Mouse (Mus musculus) neural tube, embryonic 14.5 days (tissue): ENCODE measurements at regions not wholly inside any gene's neighbourhood (a gene's known extent, or its start where the extent isn't known, plus 50 kb on each side); places are given as distances from the start of the nearest gene placed in this dataset.
"Not testable (repeated sequence)": the region's sequence is repeated elsewhere in the genome, so short reads cannot be mapped to it uniquely, and the experiment has no call there.

Source experiments
- ATAC-seq: fragments of 200-750 bp; cut with Nextera tagmentation; 2 replicates; pipeline ENCODE4 v1.8.0; 2017; ENCODE audit warnings: low read depth, mild to moderate bottlenecking, moderate TSS enrichment, moderate library complexity
- H3K27ac ChIP-seq: fragments of 300-500 bp; sonication (generic); 2 replicates; pipeline ENCODE4 v1.5.1; 2014; ENCODE audit warnings: low read depth, mild to moderate bottlenecking, control low read depth, low read length, moderate library complexity, mixed read lengths
- H3K27me3 ChIP-seq: fragments of 300-500 bp; sonication (generic); 2 replicates; pipeline ENCODE4 v1.6.1; 2014; ENCODE audit warnings: low read length; ENCODE audit not compliant: control insufficient read depth, insufficient read depth
- H3K36me3 ChIP-seq: fragments of 300-500 bp; sonication (generic); 2 replicates; pipeline ENCODE4 v1.6.1; 2014; ENCODE audit warnings: low read length, mixed read lengths; ENCODE audit not compliant: control insufficient read depth, insufficient read depth
- H3K4me1 ChIP-seq: fragments of 300-500 bp; sonication (generic); 2 replicates; pipeline ENCODE4 v1.6.1; 2014; ENCODE audit warnings: low read length; ENCODE audit not compliant: control insufficient read depth, insufficient read depth
- H3K4me2 ChIP-seq: fragments of 300-500 bp; sonication (generic); 2 replicates; pipeline ENCODE4 v1.6.1; 2014; ENCODE audit warnings: mild to moderate bottlenecking, low read depth, low read length, control low read depth
- H3K4me3 ChIP-seq: fragments of 300-500 bp; sonication (generic); 2 replicates; pipeline ENCODE4 v1.5.1; 2014; ENCODE audit warnings: low read depth, low read length, control low read depth, mixed read lengths
- H3K9ac ChIP-seq: fragments of 300-500 bp; sonication (generic); replicated peaks from 2 replicates; pipeline ENCODE4 v1.6.1; 2014; ENCODE audit warnings: low read depth, mild to moderate bottlenecking, control low read depth, low read length, mixed read lengths
- H3K9me3 ChIP-seq: fragments of 300-500 bp; sonication (generic); 2 replicates; pipeline ENCODE4 v1.6.1; 2016; ENCODE audit warnings: low read length; ENCODE audit not compliant: control insufficient read depth
- WGBS: fragments of 180-500 bp; shearing (Covaris S2); extraction: QIAGEN DNeasy Blood & Tissue Kit; methylation state at CpG from one replicate; pipeline ENCODE4 v1.1.7; 2014; 5-methylcytosine and 5-hydroxymethylcytosine counted together

DNA sequence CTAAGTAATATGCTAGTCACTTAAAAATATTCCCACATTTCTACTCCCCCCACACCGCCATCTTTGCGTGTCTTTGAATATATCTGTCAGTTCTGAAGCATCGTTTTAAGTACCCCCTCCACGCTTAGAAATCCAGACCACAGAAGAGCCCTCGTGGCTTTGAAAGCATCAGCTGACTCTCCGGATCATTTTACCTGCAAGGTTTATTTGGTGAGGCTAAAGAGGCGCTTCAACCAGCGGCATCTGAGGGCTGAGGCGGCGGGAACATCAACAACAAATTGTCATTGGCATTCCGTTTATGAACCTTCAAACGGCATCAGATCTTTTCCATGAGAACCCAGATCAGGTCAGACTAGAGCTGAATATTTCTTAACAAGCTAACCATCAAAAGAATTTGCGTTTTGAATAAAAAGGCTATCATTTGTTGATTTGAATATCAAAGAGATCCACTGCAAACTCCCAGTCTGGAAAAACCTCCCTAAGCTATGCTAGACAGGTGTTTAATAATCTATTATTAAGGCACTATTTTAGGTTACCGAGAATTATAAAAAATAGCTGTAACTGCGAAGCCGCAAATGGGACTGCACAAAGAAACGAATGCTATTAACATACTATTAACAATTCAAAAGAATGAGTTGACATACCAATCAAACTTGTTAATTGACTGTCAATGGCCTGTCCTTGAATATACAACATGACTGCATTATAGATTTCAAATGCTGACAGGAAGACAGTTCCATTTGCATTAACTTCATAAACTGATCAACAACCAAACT lies 210.9 kb upstream of the Zfp770 start:
- Histone ChIP-seq H3K36me3 (no peaks in the 10 kb centered on the region), H3K9me3 (no peaks in the 10 kb centered on the region), H3K9ac (no peak overlapping the region), H3K27me3 (no peaks in the 10 kb centered on the region), H3K4me1 (no peaks in the 10 kb centered on the region), H3K4me3 (no peak overlapping the region), H3K27ac (no peak overlapping the region), H3K4me2 (peak overlapping the region; percentile 8; the same call in 1 of the 2 replicates)
- no peak for ATAC-seq
- 57% methylated on average over 17 of the region's 17 CpGs for WGBS

DNA sequence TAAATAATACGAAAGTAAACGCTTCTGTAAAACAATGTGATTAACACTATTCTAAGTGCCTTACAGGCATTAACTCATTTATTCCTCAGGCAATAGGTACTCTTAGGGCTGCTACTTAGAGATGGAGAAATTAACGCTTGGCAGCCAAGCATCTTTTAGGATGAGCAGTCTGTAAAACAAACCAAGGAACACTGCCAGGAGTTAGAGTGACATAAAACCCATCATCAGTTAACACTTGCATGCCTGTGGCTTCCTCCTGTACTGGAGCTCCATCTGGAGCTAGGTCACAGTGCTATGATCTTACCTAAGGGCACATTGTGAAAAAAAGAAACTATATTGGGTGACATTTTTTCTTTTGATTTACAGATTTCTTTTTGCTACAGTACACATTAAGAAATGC lies 209.4 kb upstream of the Zfp770 start:
- H3K4me3 ChIP-seq = no peak overlapping the region
- no peaks in the 10 kb centered on the region for H3K4me1 ChIP-seq
- ATAC-seq = no peak
- 76% methylated on average over 3 of the region's 3 CpGs for WGBS
- no peaks in the 10 kb centered on the region for H3K36me3 ChIP-seq
- H3K27me3 ChIP-seq = no peaks in the 10 kb centered on the region
- no peak overlapping the region for H3K4me2 ChIP-seq
- H3K9ac ChIP-seq = no peak overlapping the region
- no peaks in the 10 kb centered on the region for H3K9me3 ChIP-seq
- H3K27ac ChIP-seq = no peak overlapping the region

DNA sequence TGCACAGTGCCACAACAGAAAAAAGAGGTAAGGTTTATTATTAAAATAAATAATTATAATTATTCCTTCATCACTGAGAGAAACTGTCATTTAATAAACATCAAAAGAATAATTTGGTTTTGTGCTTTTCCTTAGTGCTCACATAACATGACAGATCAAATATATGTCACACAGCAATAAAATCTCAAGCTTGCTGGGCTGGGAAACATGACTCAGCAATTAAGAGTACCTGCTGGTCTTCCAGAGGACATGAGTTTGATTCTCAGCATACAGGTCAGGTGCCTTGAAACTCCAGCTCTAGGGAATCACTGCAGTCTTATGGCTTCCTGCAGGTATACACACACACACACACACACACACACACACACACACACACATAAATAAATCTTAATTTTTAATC lies 208.3 kb upstream of the Zfp770 start:
- ATAC-seq = no peak
- no peak overlapping the region for H3K4me3 ChIP-seq

DNA sequence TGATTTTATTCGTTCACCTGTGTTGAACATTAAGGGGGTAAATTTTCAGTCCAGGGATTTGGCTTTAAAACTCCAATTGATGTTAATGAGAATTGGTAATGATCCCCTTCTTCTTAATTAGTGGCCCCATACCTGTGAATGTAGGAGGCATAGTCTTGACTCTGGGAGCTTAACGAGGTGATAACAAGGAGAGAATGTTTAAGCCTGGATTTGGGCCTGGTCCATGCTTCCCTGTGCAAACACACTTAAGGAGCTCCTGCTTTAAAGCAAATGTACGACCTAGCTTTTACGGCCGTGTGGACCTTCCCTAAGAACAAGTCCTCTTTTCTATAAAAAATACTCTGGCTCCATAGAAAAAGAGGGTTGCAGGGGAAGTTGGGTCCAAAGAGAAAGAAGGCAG lies 206.1 kb upstream of the Zfp770 start:
- no peak for ATAC-seq
- WGBS = 47% methylated on average over 5 of the region's 5 CpGs
- no peaks in the 10 kb centered on the region for H3K27me3 ChIP-seq
- no peaks in the 10 kb centered on the region for H3K36me3 ChIP-seq
- H3K9me3 ChIP-seq = no peaks in the 10 kb centered on the region
- H3K4me2 ChIP-seq = no peak overlapping the region
- no peaks in the 10 kb centered on the region for H3K4me1 ChIP-seq
- no peak overlapping the region for H3K4me3 ChIP-seq
- no peak overlapping the region for H3K27ac ChIP-seq
- no peak overlapping the region for H3K9ac ChIP-seq

More for the DNA sequence above, 208.3 kb upstream of the Zfp770 start:
- Histone ChIP-seq H3K27ac (no peak overlapping the region), H3K9me3 (no peaks in the 10 kb centered on the region), H3K36me3 (no peaks in the 10 kb centered on the region), H3K4me1 (no peaks in the 10 kb centered on the region), H3K4me2 (no peak overlapping the region), H3K27me3 (no peaks in the 10 kb centered on the region), H3K9ac (no peak overlapping the region)

DNA sequence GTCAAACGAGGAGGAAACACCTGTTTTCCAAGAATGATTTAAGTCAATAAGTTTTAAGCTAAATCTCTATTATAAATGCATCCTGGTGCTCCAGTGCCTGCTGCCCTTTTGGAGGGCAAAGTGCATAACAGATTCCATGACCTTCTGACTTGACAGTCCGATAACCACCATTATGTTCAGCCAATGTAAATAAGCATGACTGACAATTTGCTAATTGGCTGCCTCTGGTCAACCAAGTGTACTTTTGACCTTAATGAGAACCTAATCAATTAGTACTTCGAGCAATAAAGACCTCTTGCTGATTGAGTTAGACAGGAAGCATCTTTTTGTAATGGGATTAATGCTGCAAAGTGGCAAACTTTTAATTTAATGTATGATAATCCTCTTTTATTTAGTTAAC lies 183.3 kb upstream of the Zfp770 start:
- Histone ChIP-seq H3K4me2 (no peak overlapping the region), H3K4me1 (no peaks in the 10 kb centered on the region), H3K9me3 (no peaks in the 10 kb centered on the region), H3K36me3 (no peaks in the 10 kb centered on the region), H3K27me3 (no peaks in the 10 kb centered on the region), H3K9ac (no peak overlapping the region), H3K27ac (no peak overlapping the region), H3K4me3 (no peak overlapping the region)
- no peak for ATAC-seq
- WGBS = 48% methylated on average over 3 of the region's 3 CpGs

DNA sequence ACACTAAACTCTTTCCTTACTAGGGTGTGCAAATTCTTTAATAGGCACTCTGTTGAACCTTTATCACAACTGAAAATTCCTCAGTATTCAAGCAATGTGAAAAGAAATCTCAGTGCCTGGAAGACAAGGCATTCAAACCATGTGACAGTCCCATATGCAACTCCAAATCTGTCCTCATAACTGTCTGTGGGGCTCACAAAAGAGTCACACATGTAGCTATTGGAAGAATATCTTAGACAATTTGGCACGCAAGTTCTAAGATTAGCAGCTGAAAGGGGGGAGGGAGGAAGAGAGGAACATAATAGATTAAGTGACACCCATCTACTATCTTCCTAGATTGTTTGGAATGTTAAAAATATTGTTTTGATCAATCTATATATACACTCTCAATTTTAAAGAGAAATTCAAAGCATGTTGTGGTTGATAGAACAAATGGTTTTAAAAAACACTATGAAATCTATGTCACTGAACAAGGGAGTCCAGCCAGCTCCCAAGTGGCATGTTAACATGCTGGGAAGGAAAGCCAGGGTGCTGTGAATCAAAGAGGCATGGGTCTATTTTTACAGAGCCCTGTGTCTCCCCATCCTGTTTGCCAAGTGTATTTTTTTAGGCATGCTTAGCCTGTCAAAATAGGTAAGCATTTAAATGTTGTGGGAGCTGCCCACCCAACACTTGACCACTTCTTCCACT lies 177.7 kb upstream of the Zfp770 start:
- Histone ChIP-seq H3K4me1 (no peaks in the 10 kb centered on the region), H3K36me3 (no peaks in the 10 kb centered on the region), H3K9me3 (no peaks in the 10 kb centered on the region), H3K4me3 (no peak overlapping the region), H3K27me3 (no peaks in the 10 kb centered on the region), H3K9ac (no peak overlapping the region), H3K4me2 (no peak overlapping the region), H3K27ac (no peak overlapping the region)
- WGBS = 82% methylated on average over 1 of the region's 1 CpGs
- ATAC-seq = no peak

DNA sequence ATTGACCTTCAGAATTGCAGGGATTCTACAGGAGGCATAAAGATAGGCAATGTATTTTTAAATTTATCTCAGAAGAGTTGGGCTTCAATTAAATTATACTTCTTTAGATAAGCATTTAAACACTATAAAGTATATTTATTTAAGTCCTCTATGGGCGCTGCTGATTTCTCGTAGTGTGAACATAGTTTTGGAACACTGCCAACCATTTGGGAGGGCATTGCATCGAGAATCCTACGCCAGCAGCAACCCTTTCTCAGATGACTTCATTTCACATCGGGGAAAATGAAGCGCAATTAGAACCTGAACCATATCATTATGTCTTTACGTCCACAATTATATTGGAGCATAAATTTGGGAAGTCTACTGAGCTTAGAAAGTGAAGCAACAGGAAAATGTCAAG lies 172.2 kb upstream of the Zfp770 start:
- 69% methylated on average over 7 of the region's 7 CpGs for WGBS
- Histone ChIP-seq H3K36me3 (no peaks in the 10 kb centered on the region), H3K9ac (no peak overlapping the region), H3K27ac (no peak overlapping the region), H3K9me3 (no peaks in the 10 kb centered on the region), H3K4me2 (no peak overlapping the region), H3K4me1 (no peaks in the 10 kb centered on the region), H3K4me3 (no peak overlapping the region), H3K27me3 (no peaks in the 10 kb centered on the region)
- ATAC-seq = no peak

DNA sequence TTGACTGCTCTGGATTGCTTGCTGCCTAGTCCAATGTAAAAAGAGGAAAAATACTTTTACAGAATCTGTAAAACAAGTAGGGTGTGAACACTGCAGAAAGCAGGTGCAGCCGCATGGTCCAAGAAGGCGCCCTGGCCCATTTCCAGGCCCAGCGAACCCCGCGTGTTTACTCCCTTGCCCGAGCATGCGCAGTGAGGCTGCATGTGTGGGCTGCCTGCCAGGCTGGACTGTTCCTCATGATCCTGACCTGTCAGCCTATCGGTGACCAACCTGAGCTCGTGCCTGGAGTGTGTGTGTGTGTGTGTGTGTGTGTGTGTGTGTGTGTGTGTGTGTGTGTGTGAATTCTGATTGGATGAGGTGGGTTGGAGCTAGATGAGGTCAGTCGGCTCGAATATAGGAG lies 152.6 kb upstream of the Zfp770 start:
- not testable (repeated sequence) for H3K4me2 ChIP-seq, H3K27me3 ChIP-seq, H3K9ac ChIP-seq, H3K27ac ChIP-seq, H3K9me3 ChIP-seq, ATAC-seq, H3K4me1 ChIP-seq, H3K4me3 ChIP-seq, H3K36me3 ChIP-seq
- 76% methylated on average over 11 of the region's 11 CpGs for WGBS

DNA sequence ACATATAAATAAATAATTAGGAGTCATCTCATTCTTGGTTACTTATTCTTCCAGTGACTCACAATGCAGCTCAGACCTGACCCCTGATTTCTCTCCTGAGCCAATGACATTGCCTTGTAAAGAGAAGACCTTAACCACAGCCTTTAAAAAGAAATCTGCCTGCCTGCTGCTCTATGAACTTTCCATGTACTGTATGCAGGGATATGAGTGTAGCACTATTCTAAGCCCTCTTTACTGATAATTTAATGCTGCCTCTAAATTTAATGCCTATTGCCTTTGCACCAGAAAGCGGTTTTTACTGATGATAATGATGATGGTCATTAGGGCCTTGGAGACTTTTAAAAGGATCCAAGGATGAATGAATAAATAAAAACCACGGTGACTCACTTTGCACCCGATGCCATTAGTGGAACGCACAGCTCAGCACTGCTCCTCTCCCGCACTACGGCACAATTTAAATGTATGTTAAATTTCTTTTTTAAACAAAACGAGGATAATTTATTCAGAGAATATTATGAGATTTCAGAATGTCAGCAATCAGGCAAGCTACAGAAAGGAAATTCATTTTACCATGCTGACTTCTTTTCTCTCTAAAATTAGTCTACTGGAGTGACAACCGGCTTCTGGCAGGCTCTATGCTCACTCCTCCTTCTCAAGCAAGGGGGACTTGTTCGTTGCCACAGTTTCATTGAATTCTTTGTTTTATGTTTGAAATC lies 139.5 kb upstream of the Zfp770 start:
- Histone ChIP-seq H3K4me2 (no peak overlapping the region), H3K4me1 (no peaks in the 10 kb centered on the region), H3K36me3 (no peaks in the 10 kb centered on the region), H3K27ac (no peak overlapping the region), H3K9ac (no peak overlapping the region), H3K4me3 (no peak overlapping the region), H3K9me3 (no peaks in the 10 kb centered on the region), H3K27me3 (no peaks in the 10 kb centered on the region)
- no peak; the same call in 1 of the 2 replicates for ATAC-seq
- WGBS = 59% methylated on average over 9 of the region's 9 CpGs
